Mouse (Mus musculus): ENCODE data around the gene Syngr1.

- TF ChIP-seq CTCF (IDR thresholded peaks at IDR 0.05; ENCODE audit: low read depth) (no peak), EP300 (IDR thresholded peaks at IDR 0.05; ENCODE audit: low read depth) (no peak)
Measured at GRCm38 (mm10) chr15:80090741-80091120, 403 bp upstream of the Syngr1 start.

All from liver, postnatal 0 days (tissue).